Mouse (Mus musculus) brain, embryonic 14.5 days (tissue): ENCODE results near the gene Dera. TPM values are rescaled to one million over a fixed set of nuclear protein-coding genes. Genes with fewer than 3 reads are reported as not detected.

Experiments used
- DNase-seq: peaks from one replicate; pipeline ENCODE4 v3.0.0-alpha.2; 2011; ENCODE audit warnings: low read depth
- CTCF ChIP-seq: fragments of 200-500 bp; IDR thresholded peaks from 2 replicates; pipeline ENCODE4 v1.5.1; 2012; ENCODE audit warnings: inconsistent platforms, mild to moderate bottlenecking, moderate library complexity, borderline replicate concordance; ENCODE audit not compliant: insufficient read depth, insufficient read length; ENCODE audit errors: extremely low read depth
- POLR2A ChIP-seq: fragments of 200-500 bp; IDR thresholded peaks from 2 replicates; pipeline ENCODE4 v1.6.1; 2012; ENCODE audit warnings: mild to moderate bottlenecking, inconsistent platforms, borderline replicate concordance; ENCODE audit not compliant: poor library complexity, insufficient read depth, insufficient read length, severe bottlenecking; ENCODE audit errors: extremely low read depth
- polyA plus RNA-seq: library from polyadenylated mRNA; depleted of rRNA; stranded (reverse); fragments of >200 nt; gene quantifications from 2 replicates; pipeline ENCODE4 v1.2.3, GENCODE M21; 2012; rRNA removed

Dera gene
- polyA plus RNA-seq, 1 experiment: 6.4 TPM

DNA sequence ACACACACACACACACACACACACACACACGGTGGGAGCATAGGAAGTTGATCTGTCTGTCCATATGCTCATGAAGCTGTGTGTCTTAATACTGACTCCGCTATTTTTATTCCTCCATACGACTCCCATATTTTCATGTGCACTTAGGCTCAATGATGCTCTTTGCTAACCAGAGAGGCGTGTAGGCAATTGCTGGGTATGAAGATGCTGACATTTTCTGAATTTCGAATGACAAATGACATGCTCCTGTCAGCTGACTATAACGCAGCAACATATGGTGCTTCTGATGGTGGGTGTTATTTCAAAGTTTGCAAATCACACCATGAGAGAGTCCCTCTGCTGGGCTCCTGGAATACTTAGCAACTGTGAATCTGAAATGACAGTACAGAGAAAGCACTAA, 116.3 kb downstream of the Dera start:
- TF ChIP-seq CTCF (no peak), POLR2A (no peak)
- peak; percentile 89 for DNase-seq

GRCm38 (mm10) chr6:137872055-137872735, 117.8 kb downstream of the Dera start:
- DNase-seq: peak; percentile 81
- TF ChIP-seq CTCF (peak; percentile 72), POLR2A (no peak)

GRCm38 (mm10) chr6:137874471-137875244, 120.3 kb downstream of the Dera start:
- DNase-seq: no peak

DNA sequence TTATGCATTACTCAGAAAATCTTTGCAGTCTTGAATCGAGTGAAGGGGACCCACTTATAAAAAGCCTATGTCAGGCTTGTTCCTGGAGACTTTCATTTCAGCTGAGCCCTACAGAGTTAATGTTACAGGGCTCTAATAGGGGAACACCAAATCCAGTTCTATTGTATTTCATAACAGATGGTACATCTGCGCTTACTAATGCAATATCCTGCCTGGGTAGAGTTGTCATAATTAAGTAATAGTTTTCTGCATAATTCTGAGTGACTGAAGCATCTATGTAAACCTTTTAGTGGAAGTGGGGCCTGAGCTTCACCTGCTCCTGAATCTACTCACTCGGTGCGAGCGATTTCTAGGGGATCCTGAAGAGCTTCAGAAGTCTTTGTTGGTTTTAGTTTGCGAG, 131.3 kb downstream of the Dera start:
- TF ChIP-seq CTCF (no peak), POLR2A (no peak)
- no peak for DNase-seq

More at GRCm38 (mm10) chr6:137874471-137875244, 120.3 kb downstream of the Dera start:
- TF ChIP-seq POLR2A (no peak), CTCF (no peak)

- no peak for DNase-seq
- no peak for TF ChIP-seq CTCF
- no peak for TF ChIP-seq POLR2A
Measured at GRCm38 (mm10) chr6:137886210-137886979, 132.0 kb downstream of the Dera start.

DNA sequence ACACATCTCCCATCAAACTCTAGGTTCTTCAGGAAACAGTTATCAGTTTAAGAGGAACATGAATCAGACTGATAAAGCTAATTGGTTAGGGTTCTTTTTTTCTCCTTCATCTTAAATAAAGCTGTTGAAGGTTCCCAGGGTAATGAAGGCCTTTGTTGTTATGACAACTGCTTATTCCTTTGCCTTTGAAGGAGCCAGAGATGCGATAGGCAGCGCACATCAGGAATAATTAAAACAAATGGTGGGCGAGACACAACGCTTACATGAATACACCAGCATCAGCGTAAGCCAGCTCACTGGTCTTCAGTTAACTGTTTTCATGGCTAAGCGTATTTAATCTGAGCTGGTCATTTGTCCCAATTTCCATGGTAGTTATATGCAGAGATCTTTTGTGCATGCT, 132.9 kb downstream of the Dera start:
- DNase-seq: peak; percentile 50
- no peak for TF ChIP-seq POLR2A
- TF ChIP-seq CTCF: no peak

DNA sequence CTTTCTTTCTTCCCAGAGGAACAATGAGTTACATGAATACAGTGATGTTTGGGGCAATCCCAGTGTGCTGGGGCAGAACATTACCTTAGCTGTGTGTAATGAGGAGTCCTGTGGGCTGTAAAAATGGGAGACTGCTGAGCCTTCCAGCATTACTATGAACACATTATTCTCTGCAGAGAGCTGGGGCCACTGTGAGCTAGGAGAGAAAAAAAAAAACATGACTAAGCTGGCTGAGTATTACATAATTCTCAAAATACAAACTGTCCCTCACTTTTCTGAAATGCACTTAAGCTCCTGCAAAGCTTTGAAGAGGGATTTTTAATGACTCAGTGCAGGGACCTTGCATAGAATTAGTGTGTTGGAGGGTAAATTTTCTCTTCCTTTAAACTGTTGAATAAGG, 143.3 kb downstream of the Dera start:
- DNase-seq: no peak
- no peak for TF ChIP-seq CTCF

- TF ChIP-seq CTCF (no peak), POLR2A (no peak)
- DNase-seq: no peak
Measured at GRCm38 (mm10) chr6:137901255-137901654, 146.9 kb downstream of the Dera start.

Other genes starting within 250 kb of the Dera start
- 5.7 and 8.0 TPM in 2 replicates for gene Eps8, start 99.7 kb upstream of the Dera start, polyA plus RNA-seq
- 68.0 and 75.4 TPM in 2 replicates for gene Strap, start 19.5 kb upstream of the Dera start, polyA plus RNA-seq